Mouse (Mus musculus) ES-E14 (cell line): ENCODE measurements around the gene Olfml2a.

Source experiments
- HCFC1 ChIP-seq: IDR thresholded peaks from 2 replicates; pipeline ENCODE4 v1.6.1; 2012; ENCODE audit warnings: low read length, inconsistent platforms, borderline replicate concordance; ENCODE audit not compliant: insufficient read depth
- ZC3H11A ChIP-seq: IDR thresholded peaks from 2 replicates; pipeline ENCODE4 v1.6.1; 2012; ENCODE audit warnings: low read depth, mild to moderate bottlenecking, inconsistent platforms, low read length, borderline replicate concordance

- TF ChIP-seq HCFC1 (no peak), ZC3H11A (no peak)
These were observed 7.9 kb upstream of the Olfml2a start for GRCm38 (mm10) chr2:38923911-38924310.
